Mouse (Mus musculus) liver, adult 2 months (tissue): ENCODE data around the gene Eno3. TPM values are rescaled to one million over a fixed set of nuclear protein-coding genes. Genes with fewer than 3 reads are reported as not detected.

ENCODE experiments used
- DNase-seq: peaks from one replicate; pipeline ENCODE4 v3.0.0-alpha.2; 2011; ENCODE audit warnings: low read depth, low spot score; ENCODE audit errors: extremely low read depth
- H3K27ac ChIP-seq: fragments of 200-500 bp; replicated peaks from 2 replicates; pipeline ENCODE4 v1.5.1; 2012; ENCODE audit warnings: low read depth, mild to moderate bottlenecking, control low read depth, inconsistent platforms, low read length; ENCODE audit not compliant: insufficient read depth
- H3K27me3 ChIP-seq: fragments of 200-500 bp; 2 replicates; pipeline ENCODE4 v1.6.1; 2012; ENCODE audit warnings: mild to moderate bottlenecking, moderate library complexity, low read length, inconsistent platforms; ENCODE audit not compliant: control insufficient read depth, insufficient read depth
- H3K36me3 ChIP-seq: fragments of 200-500 bp; 2 replicates; pipeline ENCODE4 v1.6.1; 2012; ENCODE audit warnings: low read length, inconsistent platforms; ENCODE audit not compliant: control insufficient read depth, insufficient read depth
- H3K4me1 ChIP-seq: fragments of 200-500 bp; 2 replicates; pipeline ENCODE4 v1.6.1; 2011; ENCODE audit warnings: low read length; ENCODE audit not compliant: control insufficient read depth, insufficient read depth
- H3K4me3 ChIP-seq: fragments of 200-500 bp; 2 replicates; pipeline ENCODE4 v1.5.1; 2011; ENCODE audit warnings: low read depth, mild to moderate bottlenecking, control low read depth, low read length, moderate library complexity; ENCODE audit not compliant: insufficient read depth
- H3K79me2 ChIP-seq: fragments of 200-500 bp; 2 replicates; pipeline ENCODE4 v1.6.1; 2012; ENCODE audit warnings: inconsistent platforms, mild to moderate bottlenecking, low read length, moderate library complexity; ENCODE audit not compliant: control insufficient read depth, insufficient read depth
- H3K9ac ChIP-seq: fragments of 200-500 bp; 2 replicates; pipeline ENCODE4 v1.6.1; 2012; ENCODE audit warnings: low read depth, mild to moderate bottlenecking, control low read depth, inconsistent platforms, low read length
- CTCF ChIP-seq: fragments of 200-500 bp; IDR thresholded peaks from 2 replicates; pipeline ENCODE4 v1.5.1; 2011; ENCODE audit warnings: low read depth, low read length, control low read depth
- POLR2A ChIP-seq: fragments of 200-500 bp; IDR thresholded peaks from 2 replicates; pipeline ENCODE4 v1.6.1; 2011; ENCODE audit warnings: low read length, control low read depth; ENCODE audit not compliant: insufficient read depth; ENCODE audit errors: extremely low read depth
- WGBS: fragments of 180-500 bp; shearing (Covaris S2); methylation state at CpG from one replicate; pipeline ENCODE4 v1.1.7; 2018; 5-methylcytosine and 5-hydroxymethylcytosine counted together
- polyA plus RNA-seq: library from polyadenylated mRNA; depleted of rRNA; stranded (reverse); fragments of >200 nt; gene quantifications from 2 replicates; pipeline ENCODE4 v1.2.3, GENCODE M21; 2012
- total RNA-seq: library from RNA; depleted of rRNA; stranded (reverse); fragments of >200 nt; gene quantifications from 2 replicates; pipeline ENCODE4 v1.2.3, GENCODE M21; 2014

Eno3 gene
- total and polyA plus RNA-seq, 2 experiments = 3.0 to 4.0 TPM

DNA sequence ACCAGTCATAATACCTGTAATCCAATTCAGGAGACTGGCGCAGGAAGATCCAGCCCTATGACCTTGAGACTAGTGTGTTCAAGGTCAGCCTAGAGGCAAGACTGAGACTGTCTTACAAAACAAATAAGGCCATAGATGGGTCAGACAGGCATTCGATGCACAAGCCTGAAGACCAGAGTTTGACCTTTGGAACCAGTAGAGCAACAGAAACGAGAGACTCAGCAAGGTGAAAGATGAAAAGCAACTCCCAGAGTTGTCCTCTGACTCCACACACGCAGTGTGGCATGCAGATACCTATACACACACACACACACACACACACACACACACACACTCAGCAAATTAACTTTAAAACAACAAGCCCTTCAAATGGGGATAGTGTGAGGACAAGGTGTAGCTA lies 30.1 kb upstream of the Eno3 start:
- Histone ChIP-seq H3K36me3 (no peaks in the 10 kb centered on the region), H3K27ac (no peak overlapping the region), H3K27me3 (no peaks in the 10 kb centered on the region), H3K79me2 (no peaks in the 10 kb centered on the region), H3K4me1 (peaks cover 13% of the 10 kb centered on the region), H3K9ac (no peak overlapping the region), H3K4me3 (no peak overlapping the region)
- 29% methylated on average over 4 of the region's 4 CpGs for WGBS
- TF ChIP-seq POLR2A = no peak
- no peak for TF ChIP-seq CTCF
- peak; percentile 51 for DNase-seq

DNA sequence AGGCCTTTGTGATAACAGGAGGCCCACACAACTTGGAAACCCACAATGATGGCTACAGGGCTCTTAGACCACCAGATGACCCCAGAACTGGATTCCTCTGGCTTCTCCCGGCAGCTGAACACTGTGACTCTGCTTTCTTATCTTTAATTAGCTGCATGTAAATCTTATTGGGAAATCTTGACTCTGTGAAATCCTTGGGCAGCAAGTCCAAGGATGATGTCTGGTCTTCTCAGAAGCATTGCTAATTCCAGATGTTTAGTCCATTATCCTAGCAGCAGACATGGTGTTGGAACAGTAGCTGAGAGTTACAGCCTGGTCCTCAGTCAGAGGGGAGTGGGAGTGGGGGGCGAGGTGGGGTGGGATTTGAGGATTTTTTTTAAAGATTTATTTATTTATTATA lies 28.6 kb upstream of the Eno3 start:
- H3K4me3 ChIP-seq = no peak overlapping the region
- peaks cover 13% of the 10 kb centered on the region for H3K4me1 ChIP-seq
- 78% methylated on average over 2 of the region's 2 CpGs for WGBS
- H3K9ac ChIP-seq = no peak overlapping the region
- H3K79me2 ChIP-seq = no peaks in the 10 kb centered on the region
- DNase-seq = no peak
- H3K27ac ChIP-seq = no peak overlapping the region
- no peak for TF ChIP-seq CTCF
- no peaks in the 10 kb centered on the region for H3K27me3 ChIP-seq
- no peaks in the 10 kb centered on the region for H3K36me3 ChIP-seq

DNA sequence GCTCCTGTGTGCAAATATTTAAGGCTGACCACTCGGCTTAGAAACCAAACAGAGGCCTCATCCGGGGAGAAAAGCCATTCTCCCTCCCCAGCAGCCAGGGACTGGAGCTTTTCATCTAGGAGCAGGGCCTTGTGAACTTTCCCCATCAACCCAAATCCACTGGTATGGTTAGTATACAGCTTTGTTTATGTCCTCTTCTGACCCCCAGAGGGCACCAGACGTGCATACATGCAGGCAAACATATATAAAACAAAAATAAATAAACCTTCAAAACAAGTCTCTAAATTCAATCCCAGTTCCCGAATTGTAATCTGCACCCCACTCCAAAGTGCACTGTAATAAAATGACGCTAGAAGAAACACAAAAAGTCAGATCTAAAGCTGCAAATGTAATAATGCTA lies 27.4 kb upstream of the Eno3 start:
- WGBS = 27% methylated on average over 5 of the region's 5 CpGs
- Histone ChIP-seq H3K36me3 (no peaks in the 10 kb centered on the region), H3K4me3 (no peak overlapping the region)

DNA sequence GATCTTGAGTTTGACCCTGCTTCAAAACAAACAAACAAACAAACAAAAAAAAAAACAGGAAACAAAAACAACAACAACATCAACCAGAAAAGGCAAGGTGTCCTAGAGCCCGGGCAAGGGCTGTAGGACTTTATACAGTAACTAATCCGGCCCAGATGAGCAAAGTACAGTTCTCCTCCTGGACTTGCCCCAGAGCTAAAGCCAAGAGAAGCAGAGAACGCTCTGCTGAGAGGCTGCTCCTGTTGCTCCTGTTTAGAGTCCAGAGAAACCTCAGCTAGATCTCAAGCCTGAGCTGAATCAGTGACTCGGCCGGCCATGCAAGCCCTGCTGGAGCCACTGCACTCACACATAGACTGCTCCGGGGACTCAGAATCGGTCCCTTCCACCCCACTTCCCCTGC lies 26.9 kb upstream of the Eno3 start:
- no peaks in the 10 kb centered on the region for H3K36me3 ChIP-seq
- H3K4me3 ChIP-seq = peak overlapping the region; percentile 31; the same call in 1 of the 2 replicates
- peak; percentile 90 for DNase-seq
- TF ChIP-seq POLR2A (0 out of 2 replicates have a peak, but pooled peaks have one; percentile 9), CTCF (no peak)
- H3K27me3 ChIP-seq = no peaks in the 10 kb centered on the region
- H3K4me1 ChIP-seq = peaks cover 13% of the 10 kb centered on the region
- peak overlapping the region; percentile 69 for H3K9ac ChIP-seq
- WGBS = 19% methylated on average over 7 of the region's 7 CpGs
- no peaks in the 10 kb centered on the region for H3K79me2 ChIP-seq
- peak overlapping the region; percentile 88 for H3K27ac ChIP-seq

More for the DNA sequence above, 27.4 kb upstream of the Eno3 start:
- peaks cover 13% of the 10 kb centered on the region for H3K4me1 ChIP-seq
- no peaks in the 10 kb centered on the region for H3K27me3 ChIP-seq
- no peaks in the 10 kb centered on the region for H3K79me2 ChIP-seq
- DNase-seq = no peak
- H3K27ac ChIP-seq = no peak overlapping the region
- no peak overlapping the region for H3K9ac ChIP-seq
- TF ChIP-seq CTCF (peak; percentile 29), POLR2A (no peak)

DNA sequence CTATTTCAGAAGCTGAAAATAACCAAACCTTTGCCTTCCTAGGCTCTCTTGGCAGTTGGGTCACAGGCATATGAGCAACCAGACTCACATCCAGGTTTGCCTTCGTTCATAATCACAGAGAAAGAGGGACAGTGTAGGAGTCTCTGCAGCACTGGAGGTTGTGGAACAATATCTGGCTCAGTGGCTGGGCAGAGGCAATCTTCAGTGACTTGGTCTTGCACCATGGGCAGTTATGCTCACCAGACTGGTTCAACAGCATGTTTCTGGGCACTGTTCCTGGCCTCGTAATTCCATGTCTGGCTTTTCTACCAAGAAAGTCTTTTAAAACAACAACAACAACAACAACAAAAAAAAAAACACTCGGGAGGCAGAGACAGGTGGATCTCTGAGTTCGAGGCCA lies 21.4 kb upstream of the Eno3 start:
- 94% methylated on average over 4 of the region's 4 CpGs for WGBS
- TF ChIP-seq POLR2A (no peak), CTCF (no peak)
- H3K4me3 ChIP-seq = no peak overlapping the region
- H3K27ac ChIP-seq = no peak overlapping the region
- H3K36me3 ChIP-seq = no peaks in the 10 kb centered on the region
- no peak for DNase-seq
- no peaks in the 10 kb centered on the region for H3K79me2 ChIP-seq
- no peak overlapping the region for H3K9ac ChIP-seq
- peaks cover 3% of the 10 kb centered on the region; the same call in 1 of the 2 replicates for H3K4me1 ChIP-seq
- no peaks in the 10 kb centered on the region for H3K27me3 ChIP-seq

DNA sequence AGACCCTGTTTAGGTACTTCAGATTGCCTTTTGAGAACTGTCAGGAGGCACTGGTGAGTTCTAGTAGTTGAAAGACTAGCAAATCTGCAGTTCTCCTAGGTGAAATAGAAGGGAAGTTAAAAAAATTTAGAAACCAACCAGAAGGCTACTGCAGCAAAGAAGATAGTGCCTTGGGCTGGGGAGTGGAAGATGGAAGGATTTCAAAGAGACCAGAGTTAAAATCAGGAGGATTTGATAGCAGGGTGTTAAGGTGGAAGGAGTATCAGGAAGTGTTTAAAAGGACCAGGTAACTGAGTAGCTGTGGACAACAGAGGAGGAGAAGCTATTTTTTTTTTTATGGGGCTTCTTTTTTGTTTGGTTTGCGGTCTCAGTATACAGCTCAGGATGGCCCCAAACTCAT lies 19.2 kb upstream of the Eno3 start:
- no peak overlapping the region for H3K27ac ChIP-seq
- no peaks in the 10 kb centered on the region; the same call in 1 of the 2 replicates for H3K4me1 ChIP-seq
- no peak overlapping the region for H3K4me3 ChIP-seq
- DNase-seq = no peak
- WGBS = 96% methylated on average over 1 of the region's 1 CpGs
- no peak overlapping the region for H3K9ac ChIP-seq
- no peaks in the 10 kb centered on the region for H3K27me3 ChIP-seq
- no peaks in the 10 kb centered on the region for H3K79me2 ChIP-seq
- H3K36me3 ChIP-seq = no peaks in the 10 kb centered on the region
- no peak for TF ChIP-seq CTCF
- no peak for TF ChIP-seq POLR2A
